Mouse (Mus musculus) CH12.LX (cell line): ENCODE measurements at regions not wholly inside any gene's neighbourhood (a gene's known extent, or its start where the extent isn't known, plus 50 kb on each side); places are given as distances from the start of the nearest gene placed in this dataset.

Source experiments
- CHD2 ChIP-seq: IDR thresholded peaks from 2 replicates; pipeline ENCODE4 v1.6.1; 2011; ENCODE audit warnings: low read length, improper control_type of control experiment
- CTCF ChIP-seq, 2 experiments: IDR thresholded peaks in 1 of 2; conservative IDR thresholded peaks in 1 of 2; 2 replicates each; pipeline ENCODE4 v1.5.1; 2011 to 2012; ENCODE audit warnings: low read depth in 2 of 2, low read length in 2 of 2, improper control_type of control experiment in 1 of 2, inconsistent platforms in 1 of 2, mild to moderate bottlenecking in 1 of 2, moderate library complexity in 1 of 2
- EP300 ChIP-seq: IDR thresholded peaks from 2 replicates; pipeline ENCODE4 v1.6.1; 2011; ENCODE audit warnings: low read length, improper control_type of control experiment
- HCFC1 ChIP-seq: IDR thresholded peaks from 2 replicates; pipeline ENCODE4 v1.6.1; 2012; ENCODE audit warnings: low read depth, mild to moderate bottlenecking, inconsistent platforms, low read length, improper control_type of control experiment
- JUN ChIP-seq: IDR thresholded peaks from 2 replicates; pipeline ENCODE4 v1.6.1; 2011; ENCODE audit warnings: low read depth, mild to moderate bottlenecking, low read length, improper control_type of control experiment, moderate library complexity; ENCODE audit not compliant: insufficient read depth
- MEF2A ChIP-seq: IDR thresholded peaks from 2 replicates; pipeline ENCODE4 v1.6.1; 2014; ENCODE audit warnings: low read depth, mild to moderate bottlenecking, inconsistent platforms, low read length, improper control_type of control experiment, borderline replicate concordance
- POLR2A ChIP-seq: IDR thresholded peaks from 2 replicates; pipeline ENCODE4 v1.6.1; 2011; ENCODE audit warnings: low read depth, mild to moderate bottlenecking, improper control_type of control experiment, low read length
- POLR2AphosphoS2 ChIP-seq: IDR thresholded peaks from 2 replicates; pipeline ENCODE4 v1.6.1; 2011; ENCODE audit warnings: low read depth, low read length, improper control_type of control experiment
- RCOR1 ChIP-seq: conservative IDR thresholded peaks from 2 replicates; pipeline ENCODE4 v1.6.1; 2012; ENCODE audit warnings: low read depth, mild to moderate bottlenecking, inconsistent platforms, low read length, improper control_type of control experiment
- TBP ChIP-seq: conservative IDR thresholded peaks from 2 replicates; pipeline ENCODE4 v1.6.1; 2011; ENCODE audit warnings: low read depth, low read length, improper control_type of control experiment
- ZC3H11A ChIP-seq: IDR thresholded peaks from 2 replicates; pipeline ENCODE4 v1.6.1; 2012; ENCODE audit warnings: low read depth, mild to moderate bottlenecking, inconsistent platforms, low read length, improper control_type of control experiment
- ZMIZ1 ChIP-seq: IDR thresholded peaks from 2 replicates; pipeline ENCODE4 v1.6.1; 2012; ENCODE audit warnings: low read depth, mild to moderate bottlenecking, inconsistent platforms, low read length, improper control_type of control experiment

GRCm38 (mm10) chr10:95015298-95015951 lies 70.8 kb upstream of the Plxnc1 start:
- TF ChIP-seq CTCF (conservative IDR thresholded peaks at IDR 0.05 in 1 of 2, IDR thresholded peaks at IDR 0.05 in 1 of 2; ENCODE audit: low read depth in 2 of 2, low read length in 2 of 2), result no peak
- TF ChIP-seq EP300, result no peak
- TF ChIP-seq RCOR1, result no peak
- TF ChIP-seq ZC3H11A, result no peak
- TF ChIP-seq POLR2A, result no peak
- no peak for TF ChIP-seq HCFC1
- TF ChIP-seq TBP, result no peak
- TF ChIP-seq JUN, result no peak
- no peak for TF ChIP-seq CHD2
- no peak for TF ChIP-seq ZMIZ1
- no peak for TF ChIP-seq POLR2AphosphoS2
- TF ChIP-seq MEF2A, result no peak
